Mouse (Mus musculus): Measurements from ENCODE around the gene Mthfd1l.

DNA sequence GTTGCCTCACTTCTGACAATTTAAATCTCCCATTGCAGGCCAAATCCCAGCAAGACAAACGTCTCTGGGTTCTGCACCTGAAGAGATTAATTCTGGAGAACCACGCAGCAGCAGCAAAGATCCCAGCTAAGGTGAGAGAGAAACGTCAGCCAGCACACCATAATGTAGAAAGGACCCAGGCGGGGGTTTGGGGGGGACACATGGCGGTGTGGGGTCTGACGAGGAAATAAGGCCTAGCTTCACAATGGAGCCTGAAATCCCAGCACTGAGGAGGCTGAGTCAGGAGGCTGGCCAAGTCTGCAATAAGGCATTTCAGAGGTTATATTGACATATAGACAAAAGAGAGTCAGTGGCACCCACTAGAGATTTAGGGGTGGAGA lies 32.3 kb upstream of the Mthfd1l start:
- TF ChIP-seq CTCF (IDR thresholded peaks at IDR 0.05; ENCODE audit: extremely low read depth, insufficient read depth, low read length) = no peak
- TF ChIP-seq POLR2A (IDR thresholded peaks at IDR 0.05; ENCODE audit: extremely low read depth, insufficient read depth, low read length) = no peak
